In genomic region chr2:34106837-34107565, GRCm38 (mm10) we compare ENCODE assay signal across 8 mouse cellular contexts.
DNase-seq lines count a peak whose midpoint lies in the region; ATAC-seq and TF ChIP-seq lines count a peak whose summit lies in the region.

No protein-coding gene starts in this region.

- H3K4me1 ChIP-seq in embryonic facial prominence, embryonic 14.5 days (ENCODE audit: control insufficient read depth, insufficient read depth, low read length): no peaks in the 10 kb centered on the region; the same call in 1 of the 2 replicates
- peaks cover 6% of the 10 kb centered on the region; the same call in 1 of the 2 replicates for H3K4me1 ChIP-seq in intestine, embryonic 15.5 days (replicated peaks)
- peaks cover 33% of the 10 kb centered on the region for H3K4me1 ChIP-seq in neural tube, embryonic 14.5 days (ENCODE audit: control insufficient read depth, insufficient read depth, low read length)
- H3K4me1 ChIP-seq in thymus, adult 2 months (replicated peaks; ENCODE audit: control insufficient read depth, insufficient read depth, low read length): no peaks in the 10 kb centered on the region

- peak in 1 of 2 experiments; percentile 22 for DNase-seq in layer of hippocampus, adult 2 months (ENCODE audit: low spot score in 2 of 2)
- DNase-seq in layer of hippocampus, adult 9-11 months: no peak
- peak; percentile 78 for DNase-seq in embryonic facial prominence, embryonic 14.5 days (ENCODE audit: low spot score)
- DNase-seq in ovary, postnatal 10 days (ENCODE audit: low spot score): no peak
- DNase-seq in spleen, postnatal 36 days (ENCODE audit: low spot score in 2 of 2): no peak
- DNase-seq in thymus, adult 2 months: no peak

- H3K27me3 ChIP-seq in embryonic facial prominence, embryonic 14.5 days (replicated peaks; ENCODE audit: control insufficient read depth, insufficient read depth, low read length): 0 out of 2 replicates have a peak, but pooled peaks cover 5% of the 10 kb centered on the region
- H3K27me3 ChIP-seq in intestine, embryonic 15.5 days (replicated peaks): peaks cover 2% of the 10 kb centered on the region; the same call in 1 of the 2 replicates
- no peaks in the 10 kb centered on the region for H3K27me3 ChIP-seq in neural tube, embryonic 14.5 days (ENCODE audit: control insufficient read depth, insufficient read depth, low read length)
- H3K27me3 ChIP-seq in thymus, adult 2 months (ENCODE audit: control insufficient read depth, insufficient read depth, low read length): no peaks in the 10 kb centered on the region

- peak overlapping the region; percentile 40 for H3K4me2 ChIP-seq in embryonic facial prominence, embryonic 14.5 days (ENCODE audit: low read depth, low read length)
- peak overlapping the region; percentile 26 for H3K4me2 ChIP-seq in intestine, embryonic 15.5 days (replicated peaks)
- peak overlapping the region; percentile 40 for H3K4me2 ChIP-seq in neural tube, embryonic 14.5 days (ENCODE audit: low read depth, low read length)

- H3K9ac ChIP-seq in embryonic facial prominence, embryonic 14.5 days (ENCODE audit: low read depth, low read length): no peak overlapping the region
- H3K9ac ChIP-seq in intestine, embryonic 15.5 days: no peak overlapping the region
- H3K9ac ChIP-seq in neural tube, embryonic 14.5 days (replicated peaks; ENCODE audit: low read depth, low read length): 0 out of 2 replicates have a peak overlapping the region, but pooled peaks have one; percentile 37

- H3K27ac ChIP-seq in layer of hippocampus, adult 2 months: peak overlapping the region; percentile 9; the same call in 1 of the 2 replicates
- H3K27ac ChIP-seq in embryonic facial prominence, embryonic 14.5 days (replicated peaks; ENCODE audit: low read depth, low read length): no peak overlapping the region
- no peak overlapping the region for H3K27ac ChIP-seq in intestine, embryonic 15.5 days
- H3K27ac ChIP-seq in neural tube, embryonic 14.5 days (ENCODE audit: low read depth, low read length): peak overlapping the region; percentile 91
- H3K27ac ChIP-seq in thymus, adult 2 months (ENCODE audit: control insufficient read depth, insufficient read depth, low read length): no peak overlapping the region

- peak; percentile 27; the same call in 1 of the 2 replicates for ATAC-seq in embryonic facial prominence, embryonic 14.5 days (ENCODE audit: low read depth)
- no peak for ATAC-seq in intestine, embryonic 15.5 days
- peak; percentile 60 for ATAC-seq in neural tube, embryonic 14.5 days (ENCODE audit: low read depth)

- no peaks in the 10 kb centered on the region for H3K9me3 ChIP-seq in embryonic facial prominence, embryonic 14.5 days (ENCODE audit: control insufficient read depth, low read length)
- no peaks in the 10 kb centered on the region for H3K9me3 ChIP-seq in intestine, embryonic 15.5 days
- no peaks in the 10 kb centered on the region for H3K9me3 ChIP-seq in neural tube, embryonic 14.5 days (ENCODE audit: control insufficient read depth, low read length)

- H3K36me3 ChIP-seq in embryonic facial prominence, embryonic 14.5 days (ENCODE audit: control insufficient read depth, insufficient read depth, low read length): no peaks in the 10 kb centered on the region
- H3K36me3 ChIP-seq in intestine, embryonic 15.5 days: no peaks in the 10 kb centered on the region
- H3K36me3 ChIP-seq in neural tube, embryonic 14.5 days (ENCODE audit: control insufficient read depth, insufficient read depth, low read length): no peaks in the 10 kb centered on the region
- H3K36me3 ChIP-seq in thymus, adult 2 months (ENCODE audit: control insufficient read depth, insufficient read depth, low read length): no peaks in the 10 kb centered on the region

- TF ChIP-seq POLR2A in thymus, adult 2 months (IDR thresholded peaks at IDR 0.05; ENCODE audit: control insufficient read depth, extremely low read depth, insufficient read depth, low read length, poor library complexity): no peak

- no peak for TF ChIP-seq CTCF in layer of hippocampus, adult 2 months (conservative IDR thresholded peaks at IDR 0.05)
- no peak for TF ChIP-seq CTCF in thymus, adult 2 months (IDR thresholded peaks at IDR 0.05; ENCODE audit: borderline replicate concordance, control insufficient read depth, extremely low read depth, insufficient read depth, low read length, poor library complexity)

- WGBS in embryonic facial prominence, embryonic 14.5 days: 25% methylated on average over 15 of the region's 15 CpGs
- WGBS in intestine, embryonic 15.5 days: 25% methylated on average over 15 of the region's 15 CpGs
- WGBS in neural tube, embryonic 14.5 days: 16% methylated on average over 15 of the region's 15 CpGs
- WGBS in thymus, adult 2 months: 82% methylated on average over 15 of the region's 15 CpGs

- H3K4me3 ChIP-seq in layer of hippocampus, adult 2 months: peak overlapping the region; percentile 34
- H3K4me3 ChIP-seq in embryonic facial prominence, embryonic 14.5 days (ENCODE audit: low read depth, low read length): no peak overlapping the region
- no peak overlapping the region for H3K4me3 ChIP-seq in intestine, embryonic 15.5 days (replicated peaks)
- H3K4me3 ChIP-seq in neural tube, embryonic 14.5 days (ENCODE audit: low read depth, low read length): no peak overlapping the region
- no peak overlapping the region for H3K4me3 ChIP-seq in thymus, adult 2 months (ENCODE audit: control insufficient read depth, insufficient read depth, low read length)

Comparison
In these comparisons a context has a peak if more than half of its experiments do, and no peak if none do; other contexts are left out.
1. H3K27ac ChIP-seq: peak in layer of hippocampus, adult 2 months (single experiment) and neural tube, embryonic 14.5 days (single experiment); none in embryonic facial prominence, embryonic 14.5 days (single experiment), intestine, embryonic 15.5 days (single experiment) and thymus, adult 2 months (single experiment).
2. Peak in every context shown above with its lines, with median percentiles within 50 percentile points of each other: H3K4me2 ChIP-seq.